Mouse (Mus musculus) megakaryocyte, embryonic 14.5 days (primary cell): Measurements from ENCODE around the gene Tmem107.

Experiments
- FLI1 ChIP-seq: IDR thresholded peaks from 2 replicates; pipeline ENCODE4 v1.6.1; 2012; ENCODE audit warnings: low read length, inconsistent platforms, mixed read lengths
- GATA1 ChIP-seq: IDR thresholded peaks from 3 replicates; pipeline ENCODE4 v1.6.1; 2012; ENCODE audit warnings: mixed read lengths, low read length, inconsistent platforms, borderline replicate concordance

- TF ChIP-seq GATA1 (no peak), FLI1 (no peak)
Observed at GRCm38 (mm10) chr11:69076572-69076971, 6.0 kb downstream of the Tmem107 start.
